Mouse (Mus musculus) adipose tissue, adult 10 weeks (tissue): Measurements from ENCODE around the gene Btbd35f28. TPM values are rescaled to one million over a fixed set of nuclear protein-coding genes. Genes with fewer than 3 reads are reported as not detected.

ENCODE experiments used
- polyA plus RNA-seq: library from polyadenylated mRNA; stranded (reverse); fragments of 350-450 nt; fragmentation: Illumina TruSeq; extraction: RNeasy Lipid Tissue Mini Kit (QIAGEN cat#74804); gene quantifications from one replicate; pipeline ENCODE4 v1.2.3, GENCODE M21; 2014; ENCODE audit warnings: low read depth, low replicate concordance

Gene Btbd35f28
- not detected for polyA plus RNA-seq

GRCm38 (mm10) chrX:4196276-4196675 lies at the start of gene Btbd35f28:
Gene Btbd35f28, plus strand, starts transcription at chrX:4196576.

Other genes with a start within 250 kb of the Btbd35f28 start
- not detected for gene Btbd35f16, start 239.6 kb upstream of the Btbd35f28 start, polyA plus RNA-seq
- not detected for gene Btbd35f3, start 158.9 kb upstream of the Btbd35f28 start, polyA plus RNA-seq
- not detected for gene Btbd35f20, start 94.7 kb downstream of the Btbd35f28 start, polyA plus RNA-seq
- not detected for gene Btbd35f17, start 174.1 kb downstream of the Btbd35f28 start, polyA plus RNA-seq